Mouse (Mus musculus) kidney, adult 11 months (tissue): Measurements from ENCODE around the gene Zfp13.
"Not testable (repeated sequence)": the region's sequence is repeated elsewhere in the genome, so short reads cannot be mapped to it uniquely, and the experiment has no call there.

Experiments used
- DNase-seq: peaks from one replicate; pipeline ENCODE4 v3.0.0; 2022

Gene Zfp13

GRCm38 (mm10) chr17:23531408-23531807 lies 67.9 kb downstream of the Zfp13 start:
- not testable (repeated sequence) for DNase-seq
